Mouse (Mus musculus) cerebellum, adult (tissue): ENCODE results near the gene Slc35a1.

Source experiments
- ATAC-seq: cut with Nextera tagmentation; 2 replicates; pipeline ENCODE4 v1.9.2; 2017; ENCODE audit warnings: mild to moderate bottlenecking, moderate library complexity, mixed read lengths; ENCODE audit not compliant: insufficient number of reproducible peaks, low FRiP score, low TSS enrichment

The Slc35a1 gene

GRCm38 (mm10) chr4:34659012-34659411 is 28.2 kb downstream of the Slc35a1 start:
- ATAC-seq, result no peak

- no peak for ATAC-seq
Measured at GRCm38 (mm10) chr4:34656101-34656500, 31.1 kb downstream of the Slc35a1 start.

- ATAC-seq, result no peak
Measured at GRCm38 (mm10) chr4:34653179-34653578, 34.1 kb downstream of the Slc35a1 start.

- ATAC-seq, result no peak
Measured at GRCm38 (mm10) chr4:34644779-34645178, 42.5 kb downstream of the Slc35a1 start.

- no peak for ATAC-seq
Measured at GRCm38 (mm10) chr4:34640731-34641130, 46.5 kb downstream of the Slc35a1 start.

GRCm38 (mm10) chr4:34639745-34640364 is 47.4 kb downstream of the Slc35a1 start:
- ATAC-seq, result no peak

- no peak for ATAC-seq
Measured at GRCm38 (mm10) chr4:34637851-34638250, 49.4 kb downstream of the Slc35a1 start.

GRCm38 (mm10) chr4:34637386-34637785 is 49.9 kb downstream of the Slc35a1 start:
- no peak for ATAC-seq

- ATAC-seq, result no peak
Measured at GRCm38 (mm10) chr4:34636036-34636435, 51.2 kb downstream of the Slc35a1 start.

- no peak for ATAC-seq
Measured at GRCm38 (mm10) chr4:34634129-34634528, 53.1 kb downstream of the Slc35a1 start.

- no peak for ATAC-seq
Measured at GRCm38 (mm10) chr4:34629956-34630355, 57.3 kb downstream of the Slc35a1 start.

- ATAC-seq, result no peak
Measured at GRCm38 (mm10) chr4:34626401-34626800, 60.8 kb downstream of the Slc35a1 start.

GRCm38 (mm10) chr4:34625556-34625955 is 61.7 kb downstream of the Slc35a1 start:
- no peak for ATAC-seq

- no peak for ATAC-seq
Measured at GRCm38 (mm10) chr4:34616146-34616545, 71.1 kb downstream of the Slc35a1 start.

- peak; percentile 43; the same call in 1 of the 2 replicates for ATAC-seq
Measured at GRCm38 (mm10) chr4:34615303-34615702, 71.9 kb downstream of the Slc35a1 start.

GRCm38 (mm10) chr4:34614630-34615094 is 72.6 kb downstream of the Slc35a1 start, which contains the start of the genes Orc3 and Rars2:
Gene Orc3 (minus strand): TSS chr4:34614944.
Gene Rars2 (plus strand): TSS chr4:34614957.
- peak; percentile 99 for ATAC-seq

- ATAC-seq, result no peak
Measured at GRCm38 (mm10) chr4:34613571-34614145, 73.6 kb downstream of the Slc35a1 start.
